Mouse (Mus musculus): ENCODE results near the gene Tbc1d16.
"Not testable (repeated sequence)": the region's sequence is repeated elsewhere in the genome, so short reads cannot be mapped to it uniquely, and the experiment has no call there.

Tbc1d16 gene

GRCm38 (mm10) chr11:119116992-119117391 lies 111.3 kb downstream of the Tbc1d16 start:
- no peak for DNase-seq (ENCODE audit: low spot score)

- DNase-seq (ENCODE audit: low spot score): no peak
These were observed 115.6 kb downstream of the Tbc1d16 start for GRCm38 (mm10) chr11:119112721-119113120.

GRCm38 (mm10) chr11:119111345-119111744 lies 117.0 kb downstream of the Tbc1d16 start:
- DNase-seq (ENCODE audit: low spot score): no peak

GRCm38 (mm10) chr11:119109415-119110071 lies 118.8 kb downstream of the Tbc1d16 start:
- DNase-seq (ENCODE audit: low spot score): no peak

GRCm38 (mm10) chr11:119108573-119109263 lies 119.6 kb downstream of the Tbc1d16 start:
- no peak for DNase-seq (ENCODE audit: low spot score)

- no peak for DNase-seq (ENCODE audit: low spot score)
These were observed 122.0 kb downstream of the Tbc1d16 start for GRCm38 (mm10) chr11:119106289-119106688.

GRCm38 (mm10) chr11:119105748-119106147 lies 122.6 kb downstream of the Tbc1d16 start:
- DNase-seq (ENCODE audit: low spot score): no peak

- DNase-seq (ENCODE audit: low spot score): no peak
These were observed 123.2 kb downstream of the Tbc1d16 start for GRCm38 (mm10) chr11:119105071-119105609.

- no peak for DNase-seq (ENCODE audit: low spot score)
These were observed 124.3 kb downstream of the Tbc1d16 start for GRCm38 (mm10) chr11:119103991-119104390.

- DNase-seq (ENCODE audit: low spot score): not testable (repeated sequence)
These were observed 127.9 kb downstream of the Tbc1d16 start for GRCm38 (mm10) chr11:119100355-119100754.

- no peak for DNase-seq (ENCODE audit: low spot score)
These were observed 130.1 kb downstream of the Tbc1d16 start for GRCm38 (mm10) chr11:119098202-119098601.

GRCm38 (mm10) chr11:119095441-119095840 lies 132.9 kb downstream of the Tbc1d16 start:
- DNase-seq (ENCODE audit: low spot score): no peak

GRCm38 (mm10) chr11:119093322-119093721 lies 135.0 kb downstream of the Tbc1d16 start:
- no peak for DNase-seq (ENCODE audit: low spot score)
